Mouse (Mus musculus) Patski (cell line): Measurements from ENCODE around the gene Cyb5b. TPM values are rescaled to one million over a fixed set of nuclear protein-coding genes. Genes with fewer than 3 reads are reported as not detected.
A peak's percentile ranks its signal among the peaks of the same experiment; 100 is the strongest.
"Not testable (repeated sequence)": the region's sequence is repeated elsewhere in the genome, so short reads cannot be mapped to it uniquely, and the experiment has no call there.

ENCODE experiments used
- ATAC-seq: fragments of 100-300 bp; one replicate; pipeline ENCODE4 v1.8.0; 2021
- CTCF ChIA-PET: fragments of 350-600 bp; sonication (Branson Sonifier 250); formaldehyde crosslinking; loops from one replicate; lab custom pipeline; 2022; ENCODE audit warnings: inconsistent platforms; lab: Charles Lee
- POLR2A ChIA-PET: fragments of 350-600 bp; sonication (Branson Sonifier 250); formaldehyde crosslinking; loops from one replicate; lab custom pipeline; 2022; ENCODE audit warnings: antibody characterized with exemption, inconsistent platforms; lab: Charles Lee
- DNase-seq: peaks from one replicate; pipeline ENCODE4 v3.0.0-alpha.2; 2011; ENCODE audit warnings: low read depth, low spot score
- H3K27me3 ChIP-seq: fragments of 371-371 bp; one replicate; pipeline ENCODE4 v1.5.1; 2021
- CTCF ChIP-seq: fragments of 100-300 bp; IDR thresholded peaks from one replicate; pipeline ENCODE4 v1.5.1; 2021
- in situ Hi-C: fragments of 300-500 bp; cut with MboI; formaldehyde crosslinking; loops from 3 replicates; pipeline ENCODE4 v1.11.1; 2018; ENCODE audit warnings: low pct_unique_long_range_greater_than_20kb, mixed read lengths
- polyA plus RNA-seq: library from polyadenylated mRNA; unstranded; gene quantifications from one replicate; pipeline ENCODE4 v1.2.3, GENCODE M21; 2021

Gene Cyb5b
- polyA plus RNA-seq, result 136 TPM

- in situ Hi-C loops, result no loop called here
- H3K27me3 ChIP-seq, result no peaks in the 10 kb centered on the region
These were observed at the start of gene Cyb5b for GRCm38 (mm10) chr8:107150404-107151157. Gene Cyb5b (plus strand): TSS chr8:107150640.

GRCm38 (mm10) chr8:107104547-107104946 is 45.9 kb upstream of the Cyb5b start:
- no peak for DNase-seq
- TF ChIP-seq CTCF, result peak; percentile 94
- POLR2A ChIA-PET, result no interaction called here
- peak; percentile 62 for ATAC-seq
- in situ Hi-C loops, result loop anchor here (10.0 kb wide), 1 partner anchor 470 kb away; no protein-coding TSS in a partner anchor
- no peaks in the 10 kb centered on the region for H3K27me3 ChIP-seq
- CTCF ChIA-PET, result interaction anchor here (0.7 to 2.1 kb wide), 13 partner anchors 10 to 327 kb away, joined by 3 to 11 read pairs (median 3); partner anchors contain the start of gene Nob1

More at GRCm38 (mm10) chr8:107150404-107151157, at the start of gene Cyb5b:
- no peak for TF ChIP-seq CTCF
- CTCF ChIA-PET, result no interaction called here
- ATAC-seq (peak; percentile 85), DNase-seq (no peak)
- POLR2A ChIA-PET, result interaction anchor here (0.7 to 1.8 kb wide), 2 partner anchors 13 to 142 kb away, joined by 3 to 4 read pairs; partner anchors contain the start of gene Nfat5

- not testable (repeated sequence) for DNase-seq, H3K27me3 ChIP-seq, ATAC-seq
- POLR2A ChIA-PET, result interaction anchor here (0.7 kb wide), 1 partner anchor 47 kb away, joined by 3 read pairs; no protein-coding TSS in a partner anchor
- in situ Hi-C loops, result loop anchor here (10.0 kb wide), 1 partner anchor 467 kb away; no protein-coding TSS in a partner anchor
- CTCF ChIA-PET, result interaction anchor here (1.2 to 1.3 kb wide), 2 partner anchors 318 to 465 kb away, joined by 3 to 4 read pairs; no protein-coding TSS in a partner anchor
These were observed 42.4 kb upstream of the Cyb5b start for GRCm38 (mm10) chr8:107108089-107108488.

GRCm38 (mm10) chr8:107108978-107109720 is 41.3 kb upstream of the Cyb5b start:
- in situ Hi-C loops, result loop anchor here (10.0 kb wide), 1 partner anchor 466 kb away; no protein-coding TSS in a partner anchor
- POLR2A ChIA-PET, result interaction anchor here (0.5 kb wide), 1 partner anchor 265 kb away, joined by 7 read pairs; no protein-coding TSS in a partner anchor
- DNase-seq (no peak), ATAC-seq (no peak)
- H3K27me3 ChIP-seq, result no peaks in the 10 kb centered on the region
- no peak for TF ChIP-seq CTCF
- CTCF ChIA-PET, result interaction anchor here (1.2 to 1.4 kb wide), 4 partner anchors 270 to 463 kb away, joined by 3 to 4 read pairs (median 4); no protein-coding TSS in a partner anchor

- in situ Hi-C loops, result loop anchor here (5.0 to 10.0 kb wide), 2 partner anchors 312 to 465 kb away; no protein-coding TSS in a partner anchor
- H3K27me3 ChIP-seq, result no peaks in the 10 kb centered on the region
- ChIA-PET CTCF (interaction anchor here (0.7 to 1.4 kb wide), 3 partner anchors 28 to 271 kb away, joined by 3 to 4 read pairs (median 3); no protein-coding TSS in a partner anchor), POLR2A (interaction anchor here (0.5 kb wide), 1 partner anchor 264 kb away, joined by 7 read pairs; no protein-coding TSS in a partner anchor)
- no peak for DNase-seq
- peak; percentile 36 for TF ChIP-seq CTCF
- ATAC-seq, result no peak
These were observed 40.5 kb upstream of the Cyb5b start for GRCm38 (mm10) chr8:107109816-107110435.

GRCm38 (mm10) chr8:107110629-107111330 is 39.7 kb upstream of the Cyb5b start:
- POLR2A ChIA-PET, result no interaction called here
- no peak for ATAC-seq

GRCm38 (mm10) chr8:107111340-107112105 is 38.9 kb upstream of the Cyb5b start:
- no peak for TF ChIP-seq CTCF
- H3K27me3 ChIP-seq, result no peaks in the 10 kb centered on the region
- ATAC-seq (no peak), DNase-seq (no peak)
- POLR2A ChIA-PET, result no interaction called here
- CTCF ChIA-PET, result no interaction called here
- in situ Hi-C loops, result loop anchor here (5.0 kb wide), 1 partner anchor 311 kb away; no protein-coding TSS in a partner anchor

More at GRCm38 (mm10) chr8:107110629-107111330, 39.7 kb upstream of the Cyb5b start:
- CTCF ChIA-PET, result interaction anchor here (0.7 to 1.4 kb wide), 2 partner anchors 27 to 270 kb away, joined by 3 read pairs; no protein-coding TSS in a partner anchor
- no peak for TF ChIP-seq CTCF
- in situ Hi-C loops, result loop anchor here (5.0 kb wide), 1 partner anchor 312 kb away; no protein-coding TSS in a partner anchor
- no peak for DNase-seq
- no peaks in the 10 kb centered on the region for H3K27me3 ChIP-seq

- in situ Hi-C loops, result loop anchor here (5.0 kb wide), 1 partner anchor 309 kb away; no protein-coding TSS in a partner anchor
- DNase-seq (no peak), ATAC-seq (no peak)
- H3K27me3 ChIP-seq, result no peaks in the 10 kb centered on the region
- no peak for TF ChIP-seq CTCF
- CTCF ChIA-PET, result no interaction called here
- POLR2A ChIA-PET, result no interaction called here
These were observed 37.2 kb upstream of the Cyb5b start for GRCm38 (mm10) chr8:107113209-107113608.
